Mouse (Mus musculus) CD4-positive helper T cell, adult 2 months (primary cell): ENCODE measurements at regions not wholly inside any gene's neighbourhood (a gene's known extent, or its start where the extent isn't known, plus 50 kb on each side); places are given as distances from the start of the nearest gene placed in this dataset.

Experiments
- DNase-seq: peaks from one replicate; pipeline ENCODE4 v3.0.0-alpha.2; 2012; ENCODE audit warnings: low read depth, missing footprints, low spot score

- no peak for DNase-seq
These were observed 320.0 kb downstream of the Prr30 start for GRCm38 (mm10) chr14:100880103-100880502.

GRCm38 (mm10) chr14:100867790-100868189 is 332.3 kb downstream of the Prr30 start:
- DNase-seq, result no peak

GRCm38 (mm10) chr14:100864792-100865191 is 335.3 kb downstream of the Prr30 start:
- no peak for DNase-seq

- no peak for DNase-seq
These were observed 336.0 kb downstream of the Prr30 start for GRCm38 (mm10) chr14:100864164-100864563.

- DNase-seq, result no peak
These were observed 357.3 kb downstream of the Prr30 start for GRCm38 (mm10) chr14:100842828-100843227.
